Comparison of ENCODE assay signal across 10 mouse cellular contexts in the genomic region with DNA sequence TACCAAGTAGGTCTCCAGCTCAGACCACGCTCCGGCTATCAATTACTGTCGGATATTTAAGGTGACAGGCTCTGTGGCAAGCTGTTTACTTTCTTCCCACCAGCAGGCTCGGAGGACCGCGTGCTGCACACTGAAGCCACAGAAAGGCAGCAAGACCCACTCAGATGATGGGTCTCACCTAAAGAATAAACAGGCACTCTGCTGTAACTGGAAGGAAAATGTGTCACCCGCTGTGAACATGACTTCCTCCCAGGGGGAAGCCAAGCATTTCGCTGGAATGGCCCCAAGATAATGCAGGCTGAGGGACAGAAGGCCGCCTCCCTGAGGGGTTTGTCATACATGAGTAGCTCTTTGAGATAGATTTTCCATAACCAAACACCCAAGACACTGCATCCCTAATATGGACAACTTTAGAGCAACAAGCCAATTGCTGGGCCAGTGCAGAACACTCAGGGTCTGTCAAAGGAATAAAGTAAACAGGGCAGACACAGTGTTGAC.
DNase-seq lines count a peak whose midpoint lies in the region; ATAC-seq lines count a peak whose summit lies in the region.
"Had no signal": no experiment of that assay in that cellular context is flagged by ENCODE, and none has a peak within 500 bp of the region (broad histone marks: within the 10 kb centered on the region; RNA-seq: fewer than 3 reads in every experiment).

No protein-coding gene starts in this region.

- H3K4me2 ChIP-seq in heart, embryonic 13.5 days: peak overlapping the region; percentile 29
- peak overlapping the region; percentile 28 for H3K4me2 ChIP-seq in midbrain, embryonic 14.5 days (ENCODE audit: low read length)

- no peaks in the 10 kb centered on the region for H3K36me3 ChIP-seq in heart, embryonic 13.5 days
- no peaks in the 10 kb centered on the region for H3K36me3 ChIP-seq in midbrain, embryonic 14.5 days (ENCODE audit: control insufficient read depth, insufficient read depth, low read length)

- DNase-seq in gastrocnemius, postnatal 14 days: peak; percentile 17
- no peak for DNase-seq in gastrocnemius, postnatal 10 days
- DNase-seq in embryo, embryonic 10.5 days (ENCODE audit: low spot score): peak; percentile 39
- peak; percentile 59 for DNase-seq in midbrain, embryonic 14.5 days
- no peak for DNase-seq in spleen, adult 12 weeks (ENCODE audit: low spot score)
- no peak for DNase-seq in testis, postnatal 14 days (ENCODE audit: low spot score)
- DNase-seq in layer of hippocampus, postnatal 14 days (ENCODE audit: low spot score in 2 of 2): no peak
- DNase-seq: adrenal gland, postnatal 36 days had no signal

- intact Hi-C loops in gastrocnemius, postnatal 14 days (cut with DNase I; ENCODE audit: low total_unique reads): no loop called here

- H3K9me3 ChIP-seq in heart, embryonic 13.5 days: no peaks in the 10 kb centered on the region
- H3K9me3 ChIP-seq in midbrain, embryonic 14.5 days (ENCODE audit: control insufficient read depth, low read length): no peaks in the 10 kb centered on the region

- peaks cover 7% of the 10 kb centered on the region for H3K4me1 ChIP-seq in heart, embryonic 13.5 days
- H3K4me1 ChIP-seq in midbrain, embryonic 14.5 days (ENCODE audit: control insufficient read depth, insufficient read depth, low read length): peaks cover 9% of the 10 kb centered on the region
- H3K4me1 ChIP-seq: megakaryocyte, embryonic 14.5 days had no signal

- H3K4me3 ChIP-seq in heart, embryonic 13.5 days: no peak overlapping the region
- H3K4me3 ChIP-seq in midbrain, embryonic 14.5 days (replicated peaks; ENCODE audit: low read depth, low read length): no peak overlapping the region
- H3K4me3 ChIP-seq: megakaryocyte, embryonic 14.5 days had no signal

- ATAC-seq in heart, embryonic 13.5 days (ENCODE audit: extremely low read depth, insufficient number of reproducible peaks, low FRiP score, low TSS enrichment): no peak
- ATAC-seq in midbrain, embryonic 14.5 days (ENCODE audit: low FRiP score, low TSS enrichment): no peak; the same call in 1 of the 2 replicates

- no peaks in the 10 kb centered on the region for H3K27me3 ChIP-seq in heart, embryonic 13.5 days (replicated peaks)
- no peaks in the 10 kb centered on the region for H3K27me3 ChIP-seq in midbrain, embryonic 14.5 days (ENCODE audit: control insufficient read depth, insufficient read depth, low read length)
- H3K27me3 ChIP-seq: megakaryocyte, embryonic 14.5 days had no signal

- no peak overlapping the region for H3K9ac ChIP-seq in heart, embryonic 13.5 days
- H3K9ac ChIP-seq in midbrain, embryonic 14.5 days (replicated peaks; ENCODE audit: low read length): 0 out of 2 replicates have a peak overlapping the region, but pooled peaks have one; percentile 37

- 8% methylated on average over 9 of the region's 9 CpGs for WGBS in heart, embryonic 13.5 days
- WGBS in midbrain, embryonic 14.5 days: 5% methylated on average over 9 of the region's 9 CpGs

- H3K27ac ChIP-seq in heart, embryonic 13.5 days (replicated peaks): no peak overlapping the region
- H3K27ac ChIP-seq in midbrain, embryonic 14.5 days (replicated peaks; ENCODE audit: low read depth, low read length): peak overlapping the region; percentile 60

Comparison
In these comparisons a context has a peak if more than half of its experiments do, and no peak if none do; other contexts are left out.
1. DNase-seq: peak in gastrocnemius, postnatal 14 days (single experiment), embryo, embryonic 10.5 days (single experiment) and midbrain, embryonic 14.5 days (single experiment); none in gastrocnemius, postnatal 10 days (single experiment), spleen, adult 12 weeks (single experiment), testis, postnatal 14 days (single experiment) and layer of hippocampus, postnatal 14 days (0 of 2).